Mouse (Mus musculus): ENCODE results near the gene Ybx3. TPM values are rescaled to one million over a fixed set of nuclear protein-coding genes. Genes with fewer than 3 reads are reported as not detected.

Ybx3 gene
- polyA plus RNA-seq, 1 experiment from 2014 or later = 33.8 TPM

DNA sequence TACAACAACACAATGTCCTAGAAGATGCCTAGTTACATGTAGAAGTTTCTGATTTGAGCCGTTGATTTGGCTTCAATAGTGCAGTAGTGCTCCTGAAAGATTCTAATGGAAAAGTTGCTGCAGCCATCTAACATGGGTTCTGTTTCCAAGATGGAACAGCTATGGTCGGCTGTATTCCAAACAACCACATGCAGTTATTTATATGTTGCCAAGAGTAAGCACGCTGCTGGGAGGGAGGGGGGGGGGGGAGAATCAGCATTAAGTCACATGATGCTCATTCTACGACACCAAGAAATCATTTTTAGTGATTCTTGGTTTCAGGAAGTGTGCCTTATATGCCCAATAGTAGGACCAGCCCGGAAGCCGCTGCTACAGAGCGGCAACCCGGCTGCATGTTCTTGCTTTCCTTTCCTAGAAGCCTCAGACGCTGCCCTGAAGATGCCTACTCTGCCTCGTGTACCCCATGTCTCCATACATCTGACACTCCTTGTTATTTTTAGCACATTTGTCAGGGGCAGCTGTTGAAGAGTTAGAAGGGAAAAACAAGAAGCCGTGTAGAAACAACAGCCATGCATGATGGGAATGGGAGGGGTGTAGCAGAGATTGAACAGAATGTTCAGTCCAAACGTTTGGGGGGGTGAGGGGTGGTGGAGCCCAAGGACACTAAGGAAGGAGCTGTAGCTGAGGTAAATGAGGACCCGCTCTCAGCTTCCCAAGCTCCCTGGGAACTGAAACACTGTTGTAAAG is 13.5 kb downstream of the Ybx3 start:
- Histone ChIP-seq H3K9ac (ENCODE audit: low read depth, low read length) (no peak overlapping the region), H3K4me1 (ENCODE audit: control insufficient read depth, insufficient read depth, low read length) (no peaks in the 10 kb centered on the region), H3K9me3 (ENCODE audit: control insufficient read depth, low read length) (no peaks in the 10 kb centered on the region), H3K4me2 (ENCODE audit: low read depth, low read length) (no peak overlapping the region), H3K27me3 (replicated peaks; ENCODE audit: control insufficient read depth, insufficient read depth, low read length) (no peaks in the 10 kb centered on the region), H3K27ac (ENCODE audit: low read length) (no peak overlapping the region), H3K4me3 (ENCODE audit: low read length) (no peak overlapping the region), H3K36me3 (ENCODE audit: control insufficient read depth, insufficient read depth, low read length) (peaks cover 17% of the 10 kb centered on the region)
- WGBS = 84% methylated on average over 13 of the region's 13 CpGs
- ATAC-seq = no peak

DNA sequence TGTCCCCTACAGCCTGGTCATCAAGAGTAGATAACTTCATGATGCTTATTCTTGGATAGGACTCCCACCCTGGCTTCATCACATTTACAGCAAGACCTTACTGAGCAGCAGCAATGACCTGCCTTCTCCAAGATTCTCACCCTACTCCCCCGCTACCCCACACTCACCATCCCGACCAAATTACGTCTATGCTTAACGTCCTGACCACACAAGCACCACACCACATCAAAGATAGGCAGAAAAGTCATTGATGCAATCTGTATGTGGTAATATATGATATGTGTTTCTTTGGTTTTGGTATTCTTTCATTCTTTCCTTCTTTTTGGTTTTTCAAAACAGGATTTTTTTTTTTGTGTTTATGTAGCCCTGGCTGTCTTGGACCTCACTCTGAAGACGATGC is 15.1 kb downstream of the Ybx3 start:
- Histone ChIP-seq H3K4me1 (ENCODE audit: control insufficient read depth, insufficient read depth, low read length) (no peaks in the 10 kb centered on the region), H3K36me3 (ENCODE audit: control insufficient read depth, insufficient read depth, low read length) (peaks cover 11% of the 10 kb centered on the region; the same call in 1 of the 2 replicates), H3K9ac (ENCODE audit: low read depth, low read length) (no peak overlapping the region), H3K4me3 (ENCODE audit: low read length) (no peak overlapping the region), H3K27ac (ENCODE audit: low read length) (no peak overlapping the region), H3K27me3 (replicated peaks; ENCODE audit: control insufficient read depth, insufficient read depth, low read length) (no peaks in the 10 kb centered on the region), H3K9me3 (ENCODE audit: control insufficient read depth, low read length) (no peaks in the 10 kb centered on the region), H3K4me2 (ENCODE audit: low read depth, low read length) (no peak overlapping the region)
- 93% methylated on average over 5 of the region's 5 CpGs for WGBS
- no peak for ATAC-seq

DNA sequence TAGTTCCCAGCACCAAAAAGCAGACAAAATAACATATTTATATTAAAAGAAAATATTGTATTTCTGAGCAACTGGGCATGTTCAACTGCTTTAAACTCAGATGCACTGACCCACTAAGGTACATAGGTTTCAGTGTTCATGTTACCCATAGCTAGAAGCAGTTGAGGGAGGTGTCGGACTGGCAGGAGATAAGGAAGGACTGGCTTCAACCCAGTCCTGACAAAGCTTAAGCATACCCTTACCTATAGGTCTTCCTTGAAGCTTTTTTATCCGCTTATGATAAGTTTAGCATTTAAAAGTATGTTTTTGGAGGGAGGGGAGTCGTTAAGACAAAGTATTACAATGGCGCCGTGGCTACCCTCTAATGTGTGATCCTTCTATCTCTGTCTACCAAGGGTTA is 17.5 kb downstream of the Ybx3 start:
- Histone ChIP-seq H3K27ac (ENCODE audit: low read length) (no peak overlapping the region), H3K36me3 (ENCODE audit: control insufficient read depth, insufficient read depth, low read length) (peaks cover 15% of the 10 kb centered on the region)
- no peak for ATAC-seq

DNA sequence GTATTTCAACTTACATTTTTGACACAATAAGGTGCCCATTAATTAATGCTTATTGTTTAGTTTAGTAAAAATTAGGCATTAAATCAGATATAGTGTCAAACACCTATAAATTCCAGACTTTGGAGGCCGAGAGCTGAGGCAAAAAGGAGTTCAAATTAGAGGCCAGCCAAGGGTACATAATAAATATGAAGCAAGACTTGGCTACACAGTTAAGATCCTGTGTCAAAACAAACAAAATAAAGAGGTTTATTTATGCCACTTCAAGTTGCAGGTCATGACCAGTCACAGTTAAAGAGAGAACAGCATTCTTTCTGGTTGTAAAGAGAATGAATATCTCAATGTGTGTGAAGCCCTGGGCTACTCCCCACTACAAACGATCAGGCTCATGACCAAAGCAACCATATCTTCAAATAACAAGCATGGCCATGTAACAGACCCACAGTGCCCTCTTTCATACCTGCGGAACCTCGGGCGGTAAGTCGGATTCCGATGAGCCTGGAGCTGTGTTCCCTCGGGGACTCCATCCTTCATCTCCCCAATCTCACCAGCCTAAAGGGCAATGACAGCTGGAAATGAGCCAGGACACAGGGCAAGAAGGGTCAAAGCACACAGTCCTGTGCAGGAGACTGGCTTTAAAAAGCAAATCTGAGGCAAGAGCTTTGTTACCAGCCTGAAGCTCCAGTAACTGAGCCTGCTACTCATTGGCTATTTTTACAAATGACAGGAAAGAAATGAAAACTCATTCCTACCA is 18.2 kb downstream of the Ybx3 start:
- Histone ChIP-seq H3K9me3 (ENCODE audit: control insufficient read depth, low read length) (no peaks in the 10 kb centered on the region), H3K9ac (ENCODE audit: low read depth, low read length) (no peak overlapping the region), H3K4me2 (ENCODE audit: low read depth, low read length) (no peak overlapping the region), H3K36me3 (ENCODE audit: control insufficient read depth, insufficient read depth, low read length) (peaks cover 15% of the 10 kb centered on the region), H3K27me3 (replicated peaks; ENCODE audit: control insufficient read depth, insufficient read depth, low read length) (no peaks in the 10 kb centered on the region), H3K4me3 (ENCODE audit: low read length) (no peak overlapping the region), H3K27ac (ENCODE audit: low read length) (no peak overlapping the region), H3K4me1 (ENCODE audit: control insufficient read depth, insufficient read depth, low read length) (no peaks in the 10 kb centered on the region)
- 69% methylated on average over 8 of the region's 8 CpGs for WGBS
- no peak for ATAC-seq

More for the DNA sequence above, 17.5 kb downstream of the Ybx3 start:
- Histone ChIP-seq H3K4me1 (ENCODE audit: control insufficient read depth, insufficient read depth, low read length) (no peaks in the 10 kb centered on the region), H3K27me3 (replicated peaks; ENCODE audit: control insufficient read depth, insufficient read depth, low read length) (no peaks in the 10 kb centered on the region), H3K4me3 (ENCODE audit: low read length) (no peak overlapping the region), H3K9me3 (ENCODE audit: control insufficient read depth, low read length) (no peaks in the 10 kb centered on the region), H3K4me2 (ENCODE audit: low read depth, low read length) (no peak overlapping the region), H3K9ac (ENCODE audit: low read depth, low read length) (no peak overlapping the region)
- WGBS = 99% methylated on average over 5 of the region's 5 CpGs

DNA sequence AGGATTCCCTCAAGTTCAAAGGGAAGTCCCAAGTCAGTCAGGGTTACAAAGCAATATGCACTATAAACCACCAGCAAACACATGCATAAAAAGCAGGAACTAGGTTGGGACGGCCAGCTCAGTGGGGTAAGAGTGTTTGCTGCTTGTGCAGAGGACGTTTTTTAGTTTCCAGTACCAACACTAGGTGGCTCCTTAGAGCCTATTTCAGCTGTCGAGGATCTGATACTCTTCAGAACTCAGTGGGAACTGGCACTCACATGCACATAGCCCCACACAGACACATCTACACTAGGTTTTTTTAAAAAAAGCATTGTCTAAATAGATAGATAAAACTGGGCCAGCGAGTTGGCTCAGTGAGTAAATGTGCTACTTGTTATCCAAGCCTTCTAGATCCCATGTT is 21.2 kb downstream of the Ybx3 start:
- peak; percentile 43; the same call in 1 of the 2 replicates for ATAC-seq
- no peak overlapping the region for H3K4me2 ChIP-seq (ENCODE audit: low read depth, low read length)
- H3K9ac ChIP-seq (ENCODE audit: low read depth, low read length) = no peak overlapping the region
- 46% methylated on average over 4 of the region's 4 CpGs for WGBS
- H3K4me3 ChIP-seq (ENCODE audit: low read length) = no peak overlapping the region
- no peaks in the 10 kb centered on the region for H3K27me3 ChIP-seq (replicated peaks; ENCODE audit: control insufficient read depth, insufficient read depth, low read length)
- peaks cover 26% of the 10 kb centered on the region for H3K36me3 ChIP-seq (ENCODE audit: control insufficient read depth, insufficient read depth, low read length)
- no peaks in the 10 kb centered on the region for H3K4me1 ChIP-seq (ENCODE audit: control insufficient read depth, insufficient read depth, low read length)
- no peaks in the 10 kb centered on the region for H3K9me3 ChIP-seq (ENCODE audit: control insufficient read depth, low read length)
- H3K27ac ChIP-seq (ENCODE audit: low read length) = no peak overlapping the region

DNA sequence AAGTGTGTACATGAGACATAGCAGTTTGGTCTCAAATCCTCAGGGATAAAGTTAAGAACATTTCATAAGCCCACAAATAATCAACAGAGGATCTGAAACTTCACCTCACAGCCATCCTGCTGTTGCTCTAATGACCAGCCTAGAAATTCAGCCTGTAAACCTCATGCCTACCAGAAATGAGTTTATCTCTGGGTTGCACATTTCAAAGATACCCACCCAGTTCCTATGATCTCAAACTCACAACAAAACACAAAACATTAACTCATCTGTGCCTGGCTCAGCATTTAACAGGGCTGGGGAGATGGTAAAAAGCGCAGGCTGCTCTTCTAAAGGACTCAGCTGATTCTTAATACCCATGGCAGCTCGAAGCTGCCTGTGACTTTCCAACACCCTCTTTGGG is 23.9 kb downstream of the Ybx3 start:
- Histone ChIP-seq H3K27ac (ENCODE audit: low read length) (no peak overlapping the region), H3K4me1 (ENCODE audit: control insufficient read depth, insufficient read depth, low read length) (no peaks in the 10 kb centered on the region), H3K9ac (ENCODE audit: low read depth, low read length) (no peak overlapping the region), H3K4me2 (ENCODE audit: low read depth, low read length) (no peak overlapping the region), H3K36me3 (ENCODE audit: control insufficient read depth, insufficient read depth, low read length) (peaks cover 26% of the 10 kb centered on the region), H3K9me3 (ENCODE audit: control insufficient read depth, low read length) (no peaks in the 10 kb centered on the region), H3K27me3 (replicated peaks; ENCODE audit: control insufficient read depth, insufficient read depth, low read length) (no peaks in the 10 kb centered on the region), H3K4me3 (ENCODE audit: low read length) (no peak overlapping the region)
- 91% methylated on average over 2 of the region's 2 CpGs for WGBS
- ATAC-seq = no peak

DNA sequence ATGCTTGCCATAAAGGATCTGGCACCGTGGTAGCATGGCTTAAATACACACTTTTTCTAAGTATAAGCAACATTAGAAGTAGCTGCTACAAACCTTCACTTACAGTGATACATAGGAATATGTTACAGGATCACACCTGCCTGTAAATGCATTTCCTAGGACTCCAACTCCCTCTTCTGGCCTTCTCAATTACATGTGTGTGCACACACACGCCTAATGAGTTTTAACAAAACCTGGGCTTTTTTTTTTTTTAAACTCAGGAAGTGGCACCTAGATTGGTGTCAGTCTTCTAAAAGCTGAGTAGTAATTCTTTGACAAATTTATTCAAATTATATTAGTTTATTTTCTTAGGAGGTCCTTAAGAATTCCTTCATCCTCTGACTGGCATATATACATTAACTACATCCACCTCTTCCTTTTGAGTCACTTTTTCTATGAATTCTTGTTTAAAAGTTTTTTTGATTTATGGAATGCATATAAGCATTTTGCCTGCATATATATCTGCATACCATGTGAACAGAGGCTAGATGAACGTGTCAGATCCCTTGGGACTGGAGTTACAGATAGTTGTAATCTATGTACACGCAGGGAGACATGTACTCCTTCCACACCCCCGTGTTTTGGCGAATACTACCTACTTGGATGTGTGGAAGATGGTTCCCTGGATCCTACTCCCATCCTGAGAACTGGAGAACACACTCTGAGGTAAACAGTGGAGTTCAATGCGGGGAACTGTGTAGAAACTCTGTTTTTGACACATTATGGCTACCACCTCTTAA is 25.1 kb downstream of the Ybx3 start:
- 83% methylated on average over 7 of the region's 7 CpGs for WGBS
- Histone ChIP-seq H3K4me1 (ENCODE audit: control insufficient read depth, insufficient read depth, low read length) (no peaks in the 10 kb centered on the region), H3K36me3 (ENCODE audit: control insufficient read depth, insufficient read depth, low read length) (peaks cover 26% of the 10 kb centered on the region), H3K27me3 (replicated peaks; ENCODE audit: control insufficient read depth, insufficient read depth, low read length) (no peaks in the 10 kb centered on the region), H3K4me2 (ENCODE audit: low read depth, low read length) (no peak overlapping the region), H3K9ac (ENCODE audit: low read depth, low read length) (no peak overlapping the region), H3K4me3 (ENCODE audit: low read length) (no peak overlapping the region), H3K27ac (ENCODE audit: low read length) (no peak overlapping the region), H3K9me3 (ENCODE audit: control insufficient read depth, low read length) (no peaks in the 10 kb centered on the region)
- no peak for ATAC-seq

DNA sequence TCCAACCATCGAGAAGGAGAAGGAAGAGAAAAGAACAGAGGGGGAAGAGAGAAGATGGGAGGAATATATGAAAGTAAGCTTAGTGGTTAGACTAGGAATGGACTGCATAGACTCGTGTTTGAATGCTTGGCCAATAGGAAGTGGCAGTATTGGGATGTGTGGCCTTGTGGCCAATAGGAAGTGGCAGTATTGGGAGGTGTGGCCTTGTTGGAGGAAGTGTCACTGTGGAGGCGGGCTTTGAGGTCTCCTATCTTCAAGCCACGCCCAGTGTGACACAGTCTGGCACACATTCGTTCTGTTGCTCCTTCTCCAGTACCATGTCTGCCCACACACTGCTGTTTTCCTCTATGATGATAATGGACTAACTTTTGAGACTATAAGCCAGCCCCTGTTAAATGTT is 27.6 kb downstream of the Ybx3 start:
- peaks cover 15% of the 10 kb centered on the region; the same call in 1 of the 2 replicates for H3K36me3 ChIP-seq (ENCODE audit: control insufficient read depth, insufficient read depth, low read length)
- WGBS = 66% methylated on average over 5 of the region's 5 CpGs
- H3K27me3 ChIP-seq (replicated peaks; ENCODE audit: control insufficient read depth, insufficient read depth, low read length) = no peaks in the 10 kb centered on the region
- H3K4me1 ChIP-seq (ENCODE audit: control insufficient read depth, insufficient read depth, low read length) = no peaks in the 10 kb centered on the region
- no peak overlapping the region for H3K27ac ChIP-seq (ENCODE audit: low read length)
- ATAC-seq = peak; percentile 64
- H3K4me3 ChIP-seq (ENCODE audit: low read length) = no peak overlapping the region
- H3K9me3 ChIP-seq (ENCODE audit: control insufficient read depth, low read length) = no peaks in the 10 kb centered on the region
- no peak overlapping the region for H3K9ac ChIP-seq (ENCODE audit: low read depth, low read length)
- H3K4me2 ChIP-seq (ENCODE audit: low read depth, low read length) = no peak overlapping the region

DNA sequence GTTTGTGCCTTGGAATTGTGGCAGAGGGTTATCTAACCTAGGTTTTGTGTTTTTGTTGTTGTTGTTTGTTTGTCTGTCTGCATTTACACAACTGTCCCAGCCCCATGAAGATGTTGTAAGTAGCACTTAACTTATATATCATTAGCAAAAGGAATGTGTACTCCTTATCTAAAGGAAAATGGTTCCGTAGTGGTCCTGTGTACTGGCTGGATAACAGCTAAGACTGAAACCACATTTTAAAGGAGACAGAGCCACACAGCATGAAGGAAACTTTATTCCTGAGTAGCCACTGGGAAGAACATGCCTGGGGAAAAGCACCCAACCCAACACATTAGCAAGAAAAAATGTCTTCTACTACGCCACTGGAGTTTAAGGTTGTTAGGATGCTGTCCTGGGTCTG is 28.7 kb downstream of the Ybx3 start:
- no peaks in the 10 kb centered on the region for H3K9me3 ChIP-seq (ENCODE audit: control insufficient read depth, low read length)
- H3K27me3 ChIP-seq (replicated peaks; ENCODE audit: control insufficient read depth, insufficient read depth, low read length) = no peaks in the 10 kb centered on the region
- ATAC-seq = no peak
- H3K4me1 ChIP-seq (ENCODE audit: control insufficient read depth, insufficient read depth, low read length) = no peaks in the 10 kb centered on the region
- no peak overlapping the region for H3K9ac ChIP-seq (ENCODE audit: low read depth, low read length)
- H3K4me2 ChIP-seq (ENCODE audit: low read depth, low read length) = no peak overlapping the region
- H3K36me3 ChIP-seq (ENCODE audit: control insufficient read depth, insufficient read depth, low read length) = 0 out of 2 replicates have a peak, but pooled peaks cover 12% of the 10 kb centered on the region
- WGBS = 81% methylated on average over 2 of the region's 2 CpGs
- no peak overlapping the region for H3K27ac ChIP-seq (ENCODE audit: low read length)
- no peak overlapping the region for H3K4me3 ChIP-seq (ENCODE audit: low read length)

All from intestine, embryonic 16.5 days (tissue).